Mouse (Mus musculus): Measurements from ENCODE around the gene Ticrr.

Gene Ticrr

DNA sequence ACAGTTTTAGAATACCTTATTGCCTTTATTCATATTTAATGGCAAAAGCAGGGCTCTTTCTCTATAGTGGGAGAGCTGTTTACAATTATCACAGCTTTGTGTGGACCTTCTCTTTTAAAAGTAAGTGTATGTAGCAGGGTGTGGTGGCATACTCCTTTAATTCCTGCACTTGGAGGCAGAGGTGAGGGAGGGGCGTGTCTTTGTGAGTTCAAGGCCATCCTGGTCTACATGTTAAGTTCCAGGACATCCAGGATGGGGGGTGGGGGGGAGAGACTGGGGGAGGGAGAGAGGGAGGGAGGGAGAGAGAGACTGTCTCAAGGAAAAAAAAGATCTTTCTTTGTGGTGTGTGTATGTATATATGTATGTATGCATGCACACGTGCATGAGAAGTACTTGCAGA lies 20.2 kb downstream of the Ticrr start:
- no peak for DNase-seq (ENCODE audit: low read depth, low spot score)

DNA sequence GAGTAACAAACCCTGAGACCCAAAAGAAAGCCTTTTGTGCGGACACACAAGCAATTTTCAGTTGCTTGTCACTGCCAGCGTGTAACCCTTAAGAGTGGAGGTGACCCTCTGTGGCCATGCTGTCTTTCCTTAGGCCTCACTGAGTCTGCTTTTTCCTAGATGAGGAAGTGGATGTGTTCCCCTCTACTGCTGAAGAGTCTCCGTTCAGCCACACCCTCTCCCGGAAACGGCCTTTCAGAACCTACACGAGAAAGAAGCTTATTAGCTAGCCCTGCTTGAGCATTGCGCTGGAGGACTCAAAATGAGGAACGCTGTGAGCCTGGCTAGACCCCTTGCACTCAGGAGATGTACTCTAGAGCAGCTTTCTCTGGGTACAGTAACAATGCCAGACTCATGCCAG lies 36.5 kb downstream of the Ticrr start:
- DNase-seq (ENCODE audit: low read depth, low spot score) = no peak

DNA sequence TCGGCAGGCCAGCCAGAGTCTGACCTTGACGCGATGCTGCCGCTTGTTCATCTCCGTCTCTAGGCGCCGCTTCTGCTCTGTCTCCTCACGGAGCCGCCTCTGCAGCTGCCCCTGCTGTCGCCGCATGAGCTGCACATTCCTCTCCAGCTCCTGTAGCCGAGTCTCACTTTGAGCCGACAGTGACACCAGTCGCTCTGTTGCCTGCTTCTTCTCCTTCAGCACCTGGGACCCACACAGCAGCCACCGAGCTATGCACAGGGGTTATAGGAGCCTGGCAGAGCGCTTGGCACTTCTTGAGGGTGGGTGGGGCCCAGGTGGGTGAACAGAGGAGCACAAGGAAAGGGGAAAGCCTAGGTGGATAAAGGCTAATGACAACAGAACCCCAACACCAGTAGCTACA lies 42.8 kb downstream of the Ticrr start:
- DNase-seq (ENCODE audit: low read depth, low spot score) = no peak

DNA sequence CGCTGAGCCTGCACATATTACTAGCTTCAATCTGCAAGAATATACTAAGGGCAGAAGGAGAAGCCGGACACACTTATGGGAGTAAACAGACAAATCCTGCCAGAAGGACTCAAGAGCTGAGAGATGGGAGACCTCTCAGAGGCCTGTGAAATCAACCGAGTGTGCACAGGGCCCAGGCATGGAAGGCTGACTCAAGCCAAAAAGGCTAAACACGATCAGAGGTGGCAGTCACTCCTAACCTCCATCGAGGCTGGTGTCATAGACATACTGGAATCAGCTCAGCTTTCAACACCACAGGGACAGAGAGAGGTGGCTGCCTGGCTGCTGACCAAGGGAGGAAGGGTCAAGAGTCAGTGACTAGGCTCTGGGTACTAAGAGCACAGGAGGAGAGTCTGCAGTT lies 45.2 kb downstream of the Ticrr start:
- DNase-seq (ENCODE audit: low read depth, low spot score) = no peak

GRCm38 (mm10) chr7:79710130-79710607 lies 50.2 kb downstream of the Ticrr start:
- DNase-seq (ENCODE audit: low read depth, low spot score) = no peak

GRCm38 (mm10) chr7:79710831-79711230 lies 50.8 kb downstream of the Ticrr start:
- no peak for DNase-seq (ENCODE audit: low read depth, low spot score)

DNA sequence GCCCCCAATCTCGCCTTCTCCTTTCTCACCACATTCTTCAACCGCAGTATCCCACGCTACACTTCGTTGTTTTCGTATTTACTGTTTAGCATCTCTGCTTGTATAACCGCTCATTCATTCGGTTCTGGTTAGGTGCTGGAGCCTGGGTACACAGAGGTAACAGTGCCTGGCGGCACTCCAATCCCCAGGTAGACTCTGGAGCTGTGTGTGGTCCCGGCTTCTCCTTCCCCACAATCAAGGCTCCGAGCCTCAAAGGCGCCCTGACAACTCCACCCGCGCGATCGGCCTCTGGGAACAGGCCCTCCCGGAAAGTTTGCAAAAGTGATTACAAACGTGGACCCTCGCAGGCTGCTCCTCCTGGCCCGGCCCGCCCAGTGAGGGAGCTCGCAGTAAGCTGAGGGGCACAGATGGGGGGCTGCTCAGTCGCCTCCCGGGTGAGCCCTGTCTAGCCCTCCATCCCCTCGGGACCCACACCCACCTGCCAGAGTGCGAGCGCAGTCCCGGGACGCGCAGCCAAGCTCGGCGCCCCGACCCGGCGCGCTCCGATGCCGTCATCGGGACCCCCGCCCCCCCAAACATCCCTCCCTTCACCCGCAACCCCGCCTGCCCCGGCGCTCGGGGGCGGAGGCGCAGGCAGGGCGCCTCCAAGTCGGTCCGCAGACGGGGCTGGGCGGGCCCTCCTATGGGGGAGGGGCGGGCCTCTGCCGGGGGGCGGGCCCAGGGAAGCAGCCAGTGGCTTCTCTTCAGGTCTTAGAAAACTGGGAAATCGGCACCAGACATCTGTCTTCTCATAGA lies 55.4 kb downstream of the Ticrr start, which contains the start of gene Kif7:
Gene Kif7 (minus strand): TSS at position 534 of the 795 bp plus-strand sequence.
- peak; percentile 86 for DNase-seq (ENCODE audit: low read depth, low spot score)

DNA sequence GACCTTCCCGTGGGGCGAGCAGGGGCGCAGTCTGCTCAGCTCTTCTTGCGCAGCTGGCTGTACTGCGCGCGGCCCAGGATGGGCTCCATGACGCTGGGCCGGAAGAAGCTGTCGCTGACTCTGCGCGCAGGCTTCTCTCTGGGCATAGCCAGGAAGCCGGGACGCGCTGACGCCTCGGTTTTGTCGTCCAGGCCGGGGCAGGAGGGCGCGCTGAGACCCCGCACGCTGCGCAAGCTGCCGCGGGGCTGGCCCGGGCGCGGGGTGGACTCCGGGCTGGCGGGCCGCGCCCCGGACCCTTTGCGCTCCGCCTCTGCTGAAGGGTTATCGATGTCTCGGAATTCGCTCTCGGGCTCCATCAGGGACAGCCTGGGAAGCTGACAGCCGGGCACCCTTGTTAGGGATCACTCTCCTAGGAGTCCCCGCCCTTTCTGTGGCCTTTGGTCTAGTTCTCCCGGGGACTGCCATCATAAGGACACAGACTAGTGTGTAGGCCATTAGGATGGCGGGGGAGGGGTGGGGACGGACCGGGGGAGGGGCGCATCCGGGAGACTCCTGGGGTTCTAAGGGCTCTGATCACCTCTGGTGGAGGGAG lies 61.5 kb downstream of the Ticrr start:
- no peak for DNase-seq (ENCODE audit: low read depth, low spot score)

DNA sequence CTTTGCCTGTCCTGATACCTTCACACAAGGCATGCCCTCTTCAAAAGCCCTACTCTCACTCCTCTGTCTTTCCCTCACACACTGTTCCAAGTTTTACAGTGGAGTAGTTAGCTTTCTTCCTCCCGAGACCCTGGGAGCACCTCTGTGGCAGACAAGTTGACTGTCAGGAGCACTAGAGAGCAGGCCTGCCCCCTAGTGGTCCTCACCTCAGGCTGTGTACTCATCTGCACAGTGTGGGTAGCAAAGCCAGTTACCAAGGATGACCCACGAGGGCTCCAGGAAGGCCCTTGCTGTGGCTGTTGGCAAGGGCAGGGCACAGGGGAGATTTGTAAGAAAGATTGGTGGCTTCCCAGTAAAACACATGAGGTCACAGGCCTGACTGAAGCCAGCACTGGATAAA lies 67.1 kb downstream of the Ticrr start:
- peak; percentile 60 for DNase-seq (ENCODE audit: low read depth, low spot score)

GRCm38 (mm10) chr7:79728219-79728618 lies 68.2 kb downstream of the Ticrr start:
- DNase-seq (ENCODE audit: low read depth, low spot score) = peak; percentile 77

DNA sequence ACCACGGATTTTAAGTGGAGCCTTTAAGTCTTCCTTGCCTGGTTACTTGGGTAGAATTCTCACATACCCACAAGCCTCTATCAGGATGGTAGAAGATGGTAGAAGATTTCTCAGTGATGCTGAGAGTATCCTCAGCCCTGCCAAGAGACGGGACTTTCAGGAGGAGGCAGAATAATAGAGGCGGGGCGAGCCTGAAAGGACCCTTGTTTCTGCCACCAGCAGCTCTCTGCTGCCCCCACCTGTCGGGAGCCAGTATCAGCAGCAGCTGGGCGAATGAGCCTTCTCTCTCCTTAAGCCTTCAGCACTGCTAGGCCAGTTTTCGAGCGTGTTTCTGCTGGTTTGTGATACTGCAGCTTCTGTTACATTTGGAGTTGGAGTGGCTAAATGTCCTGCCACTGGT lies 69.2 kb downstream of the Ticrr start:
- DNase-seq (ENCODE audit: low read depth, low spot score) = peak; percentile 67

DNA sequence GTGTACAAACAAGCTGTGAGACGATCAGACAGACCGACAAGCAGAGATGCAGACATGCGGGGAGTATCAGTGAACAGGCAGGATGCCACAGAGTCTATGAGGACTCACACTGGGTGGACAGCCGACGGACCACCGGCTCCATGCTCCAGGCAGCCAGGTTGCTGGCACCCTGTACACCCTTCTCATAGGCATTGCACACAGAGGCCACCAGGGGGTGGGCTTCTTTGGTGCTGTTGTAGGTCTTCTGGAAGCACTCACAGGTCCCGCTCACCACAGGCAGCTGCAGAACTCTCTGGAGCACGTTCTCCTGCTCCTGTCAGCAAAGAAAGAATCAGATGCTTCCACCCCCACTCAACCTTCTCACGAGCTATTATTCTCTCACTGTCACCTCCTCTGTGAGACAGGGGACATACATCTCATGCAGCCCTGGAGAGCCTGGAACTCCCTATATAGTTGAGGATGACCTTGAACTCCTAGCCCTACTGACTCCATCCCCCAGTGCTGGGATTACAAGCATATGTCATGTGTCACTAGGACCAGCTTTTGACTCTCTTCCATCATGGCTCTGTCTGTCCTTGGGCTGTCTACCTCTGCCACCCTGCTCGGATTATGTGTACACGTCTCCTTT lies 69.9 kb downstream of the Ticrr start:
- peak; percentile 44 for DNase-seq (ENCODE audit: low read depth, low spot score)

- no peak for DNase-seq (ENCODE audit: low read depth, low spot score)
These were observed 71.4 kb downstream of the Ticrr start for GRCm38 (mm10) chr7:79731438-79731837.

DNA sequence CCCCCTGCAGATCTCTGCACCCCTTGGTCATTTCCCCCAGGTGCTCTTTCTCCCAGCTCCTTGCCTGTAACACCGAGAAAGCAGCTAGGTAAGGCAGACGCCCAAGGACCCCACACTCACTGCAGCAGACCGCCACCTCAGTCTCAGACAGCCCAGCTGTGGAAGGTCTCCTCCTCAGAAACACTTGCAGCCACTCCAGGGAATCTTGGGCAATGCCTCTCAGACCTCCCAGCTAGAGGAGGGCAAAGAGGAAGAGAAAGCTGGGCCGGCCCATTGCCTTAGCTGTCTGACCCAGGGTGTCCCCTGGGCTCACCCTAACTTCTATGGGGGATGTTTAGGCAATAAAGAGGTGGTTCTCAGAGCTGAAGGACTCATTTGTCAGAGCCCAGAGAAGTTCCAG lies 72.6 kb downstream of the Ticrr start, which contains the start of gene Plin1:
Gene Plin1 (minus strand): TSS at position 282 of the 400 bp plus-strand sequence.
- no peak for DNase-seq (ENCODE audit: low read depth, low spot score)

DNA sequence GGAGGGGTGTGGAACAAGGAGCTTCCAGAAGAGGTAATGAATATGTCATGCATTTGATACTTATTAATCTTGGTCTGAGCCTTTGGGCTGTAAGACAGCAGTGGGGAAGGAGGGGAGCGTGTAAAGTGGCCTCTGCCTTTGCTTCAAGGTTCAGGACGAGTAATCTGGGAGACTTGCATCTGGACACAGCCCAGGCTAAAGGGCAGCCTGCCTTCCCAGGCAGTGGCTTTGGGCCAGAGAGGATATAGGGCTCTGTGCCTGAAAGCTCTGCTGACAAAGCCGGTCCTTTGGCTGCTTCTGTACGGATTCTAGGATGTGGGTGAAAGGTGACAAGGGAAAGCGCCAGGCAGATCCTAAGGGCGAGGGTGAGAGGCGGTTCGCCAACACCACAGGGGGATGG lies 74.6 kb downstream of the Ticrr start:
- DNase-seq (ENCODE audit: low read depth, low spot score) = no peak

DNA sequence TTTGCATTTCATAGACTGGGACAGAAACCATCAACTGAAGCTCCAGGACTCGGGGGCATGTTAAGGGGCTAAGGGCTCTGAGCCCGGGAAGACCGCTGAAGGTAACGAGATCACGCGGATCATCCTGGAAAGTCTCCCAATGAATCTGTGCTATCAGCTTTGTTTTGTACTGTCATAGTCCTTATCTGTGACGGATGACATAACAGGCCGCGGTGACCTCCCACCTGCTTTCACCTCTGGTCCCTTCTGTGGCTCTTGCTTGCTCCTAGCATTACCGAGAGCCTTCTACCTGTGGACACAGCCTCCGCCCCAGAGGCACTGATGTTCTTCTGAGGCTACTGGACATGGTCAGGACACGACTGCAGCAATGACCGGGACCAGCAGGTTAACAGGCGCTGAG lies 76.5 kb downstream of the Ticrr start:
- no peak for DNase-seq (ENCODE audit: low read depth, low spot score)

GRCm38 (mm10) chr7:79738913-79739312 lies 78.9 kb downstream of the Ticrr start:
- no peak for DNase-seq (ENCODE audit: low read depth, low spot score)

DNA sequence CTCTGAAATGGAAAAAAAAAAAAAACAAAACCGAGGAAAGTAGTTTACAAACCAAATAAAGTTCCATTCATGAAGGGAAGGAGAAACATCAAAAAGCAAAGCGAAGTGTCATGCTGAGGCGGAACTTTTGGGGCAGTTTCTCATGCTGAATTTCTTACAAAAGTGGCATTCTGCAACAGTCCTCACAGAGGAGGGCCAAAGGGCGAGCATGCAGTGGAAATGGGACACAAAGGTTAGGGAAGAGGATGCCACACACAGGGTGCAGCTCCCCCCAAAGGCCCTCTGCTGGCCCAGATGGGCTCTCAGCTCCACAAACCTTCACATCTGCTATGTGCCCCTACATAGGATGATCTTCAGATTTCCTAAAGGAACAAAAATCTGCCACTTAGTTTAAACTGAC lies 80.3 kb downstream of the Ticrr start:
- no peak for DNase-seq (ENCODE audit: low read depth, low spot score)

- DNase-seq (ENCODE audit: low read depth, low spot score) = peak; percentile 30
These were observed 82.3 kb downstream of the Ticrr start for GRCm38 (mm10) chr7:79742277-79742658.

- peak; percentile 93 for DNase-seq (ENCODE audit: low read depth, low spot score)
These were observed 82.9 kb downstream of the Ticrr start, which contains the start of the genes Pex11a and Wdr93 for GRCm38 (mm10) chr7:79742659-79743536. Gene Pex11a, minus strand, starts transcription at chr7:79743131. Gene Wdr93, plus strand, starts transcription at chr7:79743163.

- no peak for DNase-seq (ENCODE audit: low read depth, low spot score)
These were observed 84.1 kb downstream of the Ticrr start for GRCm38 (mm10) chr7:79744051-79744450.
